Mouse (Mus musculus) neutrophil, adult 59 days (primary cell): Measurements from ENCODE around the gene Vcam1. TPM values are rescaled to one million over a fixed set of nuclear protein-coding genes. Genes with fewer than 3 reads are reported as not detected.

ENCODE experiments used
- total RNA-seq, 2 experiments: library from RNA; stranded (reverse); gene quantifications; 1 replicate in 1 of 2; 2 replicates in 1 of 2; pipeline ENCODE4 v1.2.4; 2023

Gene Vcam1
- 10 to 100 TPM; 26.5 to 33.9 TPM for total RNA-seq

GRCm38 (mm10) chr3:116129259-116129738, at the start of gene Vcam1:
Gene Vcam1, minus strand, starts transcription at chr3:116129688.

Other genes starting within 250 kb of the Vcam1 start
- gene Dph5, start 241.9 kb downstream of the Vcam1 start, total RNA-seq, result 1 to 10 TPM; 3.9 to 7.1 TPM
- 10 to 100 TPM; 24.5 to 30.1 TPM for gene Slc30a7, start 122.3 kb downstream of the Vcam1 start, total RNA-seq
- 1 to 10 TPM; 7.4 to 9.0 TPM for gene Extl2, start 122.2 kb downstream of the Vcam1 start, total RNA-seq
- not detected for gene Gpr88, start 123.8 kb upstream of the Vcam1 start, total RNA-seq